Comparison of ENCODE assay signal across 8 mouse cellular contexts in the genomic region with DNA sequence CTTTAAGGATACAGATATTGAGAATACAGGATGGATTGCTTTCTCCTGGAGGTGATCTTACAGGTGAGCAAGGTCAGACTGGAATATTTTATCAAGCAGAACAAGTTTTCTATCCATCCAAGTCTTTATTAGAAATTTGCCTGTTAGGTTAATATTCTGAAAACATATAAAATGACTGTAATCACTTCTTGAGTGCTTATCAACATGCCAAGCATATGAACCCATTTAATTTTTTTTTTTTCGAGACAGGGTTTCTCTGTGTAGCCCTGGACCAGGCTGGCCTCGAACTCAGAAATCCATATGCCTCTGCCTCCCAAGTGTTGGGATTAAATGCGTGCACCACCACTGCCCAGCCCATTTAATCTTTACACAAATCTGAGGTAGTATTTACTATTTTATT. TPM values are rescaled to one million over a fixed set of nuclear protein-coding genes. Genes with fewer than 3 reads are reported as not detected.
DNase-seq lines count a peak whose midpoint lies in the region; ATAC-seq and TF ChIP-seq lines count a peak whose summit lies in the region.

No protein-coding gene starts in this region.

- H3K27ac ChIP-seq in heart, embryonic 11.5 days (ENCODE audit: low read depth, low read length): peak overlapping the region; percentile 82; the same call in 1 of the 2 replicates
- H3K27ac ChIP-seq in midbrain, embryonic 12.5 days (replicated peaks): peak overlapping the region; percentile 83
- H3K27ac ChIP-seq in midbrain, postnatal 0 days (ENCODE audit: low read depth, low read length): no peak overlapping the region
- H3K27ac ChIP-seq in limb, embryonic 11.5 days (replicated peaks; ENCODE audit: low read depth, low read length): peak overlapping the region; percentile 96
- peak overlapping the region; percentile 87 for H3K27ac ChIP-seq in stomach, embryonic 14.5 days (ENCODE audit: low read length)

- peaks cover 14% of the 10 kb centered on the region for H3K4me1 ChIP-seq in heart, embryonic 11.5 days (ENCODE audit: control insufficient read depth, insufficient read depth, low read length)
- H3K4me1 ChIP-seq in midbrain, embryonic 12.5 days: peaks cover 32% of the 10 kb centered on the region
- peaks cover 11% of the 10 kb centered on the region for H3K4me1 ChIP-seq in midbrain, postnatal 0 days (ENCODE audit: insufficient read depth, low read length)
- H3K4me1 ChIP-seq in limb, embryonic 11.5 days (ENCODE audit: control insufficient read depth, insufficient read depth, low read length): peaks cover 7% of the 10 kb centered on the region
- H3K4me1 ChIP-seq in stomach, embryonic 14.5 days (ENCODE audit: control insufficient read depth, insufficient read depth, low read length): peaks cover 7% of the 10 kb centered on the region; the same call in 1 of the 2 replicates

- WGBS in heart, embryonic 11.5 days (ENCODE audit: insufficient replicate concordance): 68% methylated on average over 3 of the region's 3 CpGs
- 53% methylated on average over 3 of the region's 3 CpGs for WGBS in midbrain, embryonic 12.5 days
- 58% methylated on average over 3 of the region's 3 CpGs for WGBS in midbrain, postnatal 0 days
- WGBS in limb, embryonic 11.5 days: 65% methylated on average over 3 of the region's 3 CpGs
- WGBS in stomach, embryonic 14.5 days: 58% methylated on average over 3 of the region's 3 CpGs

- no peaks in the 10 kb centered on the region for H3K27me3 ChIP-seq in heart, embryonic 11.5 days (ENCODE audit: control insufficient read depth, insufficient read depth, low read length)
- H3K27me3 ChIP-seq in midbrain, embryonic 12.5 days: no peaks in the 10 kb centered on the region
- no peaks in the 10 kb centered on the region for H3K27me3 ChIP-seq in midbrain, postnatal 0 days (ENCODE audit: insufficient read depth, low read length)
- no peaks in the 10 kb centered on the region for H3K27me3 ChIP-seq in limb, embryonic 11.5 days (ENCODE audit: control insufficient read depth, insufficient read depth, low read length)
- no peaks in the 10 kb centered on the region for H3K27me3 ChIP-seq in stomach, embryonic 14.5 days (ENCODE audit: control insufficient read depth, insufficient read depth, low read length)

- no peaks in the 10 kb centered on the region for H3K36me3 ChIP-seq in heart, embryonic 11.5 days (ENCODE audit: control insufficient read depth, insufficient read depth, low read length)
- no peaks in the 10 kb centered on the region for H3K36me3 ChIP-seq in midbrain, embryonic 12.5 days
- H3K36me3 ChIP-seq in midbrain, postnatal 0 days (ENCODE audit: insufficient read depth, low read length): no peaks in the 10 kb centered on the region
- H3K36me3 ChIP-seq in limb, embryonic 11.5 days (ENCODE audit: control insufficient read depth, insufficient read depth, low read length): no peaks in the 10 kb centered on the region
- H3K36me3 ChIP-seq in stomach, embryonic 14.5 days (ENCODE audit: control insufficient read depth, insufficient read depth, low read length): no peaks in the 10 kb centered on the region

- H3K9me3 ChIP-seq in heart, embryonic 11.5 days (replicated peaks; ENCODE audit: control insufficient read depth, low read length): no peaks in the 10 kb centered on the region
- H3K9me3 ChIP-seq in midbrain, embryonic 12.5 days: no peaks in the 10 kb centered on the region
- no peaks in the 10 kb centered on the region for H3K9me3 ChIP-seq in midbrain, postnatal 0 days (ENCODE audit: low read length)
- H3K9me3 ChIP-seq in limb, embryonic 11.5 days (ENCODE audit: control insufficient read depth, low read length): no peaks in the 10 kb centered on the region
- H3K9me3 ChIP-seq in stomach, embryonic 14.5 days (ENCODE audit: control insufficient read depth, low read depth, low read length): no peaks in the 10 kb centered on the region

- no peak for TF ChIP-seq CTCF in midbrain, postnatal 0 days (IDR thresholded peaks at IDR 0.05)

- H3K4me3 ChIP-seq in heart, embryonic 11.5 days (ENCODE audit: low read depth, low read length): peak overlapping the region; percentile 43
- H3K4me3 ChIP-seq in midbrain, embryonic 12.5 days: 0 out of 2 replicates have a peak overlapping the region, but pooled peaks have one; percentile 38
- no peak overlapping the region for H3K4me3 ChIP-seq in midbrain, postnatal 0 days (ENCODE audit: low read depth, low read length)
- peak overlapping the region; percentile 37; the same call in 1 of the 2 replicates for H3K4me3 ChIP-seq in limb, embryonic 11.5 days (ENCODE audit: low read depth, low read length)
- H3K4me3 ChIP-seq in stomach, embryonic 14.5 days (ENCODE audit: low read depth, low read length): peak overlapping the region; percentile 32

- ATAC-seq in heart, embryonic 11.5 days (replicated peaks; ENCODE audit: insufficient number of reproducible peaks, low FRiP score, low TSS enrichment): no peak
- ATAC-seq in midbrain, embryonic 12.5 days (ENCODE audit: low FRiP score, low read depth): no peak
- no peak for ATAC-seq in midbrain, postnatal 0 days (ENCODE audit: low FRiP score)
- ATAC-seq in limb, embryonic 11.5 days (ENCODE audit: insufficient number of reproducible peaks, low FRiP score, low TSS enrichment, low read depth): no peak
- no peak for ATAC-seq in stomach, embryonic 14.5 days (ENCODE audit: insufficient number of reproducible peaks, insufficient read depth, low FRiP score, low read depth)

- no peak overlapping the region; the same call in 1 of the 2 replicates for H3K9ac ChIP-seq in heart, embryonic 11.5 days (ENCODE audit: low read depth, low read length)
- H3K9ac ChIP-seq in midbrain, embryonic 12.5 days (replicated peaks): no peak overlapping the region; the same call in 1 of the 2 replicates
- H3K9ac ChIP-seq in midbrain, postnatal 0 days (replicated peaks; ENCODE audit: low read length, poor library complexity, severe bottlenecking): no peak overlapping the region
- H3K9ac ChIP-seq in limb, embryonic 11.5 days (ENCODE audit: low read length): peak overlapping the region; percentile 79
- peak overlapping the region; percentile 28 for H3K9ac ChIP-seq in stomach, embryonic 14.5 days (replicated peaks; ENCODE audit: low read depth, low read length)

- peak overlapping the region; percentile 65 for H3K4me2 ChIP-seq in heart, embryonic 11.5 days
- peak overlapping the region; percentile 67 for H3K4me2 ChIP-seq in midbrain, embryonic 12.5 days (replicated peaks)
- no peak overlapping the region for H3K4me2 ChIP-seq in midbrain, postnatal 0 days (ENCODE audit: low read depth, low read length, poor library complexity, severe bottlenecking)
- peak overlapping the region; percentile 62 for H3K4me2 ChIP-seq in limb, embryonic 11.5 days (ENCODE audit: low read depth, severe bottlenecking)
- H3K4me2 ChIP-seq in stomach, embryonic 14.5 days (replicated peaks; ENCODE audit: low read depth, low read length): peak overlapping the region; percentile 66

- no peak for DNase-seq in heart, adult 11 months
- DNase-seq in midbrain, postnatal 0 days (ENCODE audit: low spot score): no peak
- no peak for DNase-seq in limb, embryonic 11.5 days (ENCODE audit: low spot score)
- DNase-seq in right cerebral cortex, postnatal 10 days (ENCODE audit: low spot score in 2 of 2): no peak
- no peak for DNase-seq in gastrocnemius, adult 8-10 months (ENCODE audit: low spot score in 2 of 2)

RNA-seq across cellular contexts. Expression of gene Hist1h2bk, which starts 1.3 kb away (rescaled TPM):
- 2.2 and 3.9 TPM in 2 replicates for polyA plus RNA-seq in heart, embryonic 11.5 days (2014; fragmentation: Nextera tagmentation; extraction: Ambion mirVana)
- polyA plus RNA-seq in midbrain, embryonic 12.5 days (2016; fragmentation: Nextera tagmentation; extraction: Ambion mirVana): 7.2 and 8.1 TPM in 2 replicates
- total RNA-seq in midbrain, postnatal 0 days (2014; rRNA removed): 112 and 321 TPM in 2 replicates
- not detected in 2 replicates for polyA plus RNA-seq in midbrain, postnatal 0 days (2015; fragmentation: Nextera tagmentation; extraction: Ambion mirVana)
- polyA plus RNA-seq in limb, embryonic 11.5 days (2014; fragmentation: Nextera tagmentation; extraction: Ambion mirVana): 13.8 and 14.0 TPM in 2 replicates
- polyA plus RNA-seq in stomach, embryonic 14.5 days (2014; fragmentation: Nextera tagmentation; extraction: Ambion mirVana): 7.0 and 7.5 TPM in 2 replicates
- 1 to 10 TPM in 1 of 4 experiments, under 1 TPM in 1, not detected in 2; 0.75 to 7.0 TPM for total RNA-seq in gastrocnemius, adult 8-10 months (2022)

RNA-seq across cellular contexts. Expression of gene Hist1h2ah, which starts 1.6 kb away (rescaled TPM):
- 10.1 TPM in 1 of 2 replicates, not detected in the other for polyA plus RNA-seq in heart, embryonic 11.5 days (2014; fragmentation: Nextera tagmentation; extraction: Ambion mirVana)
- 10.1 and 11.3 TPM in 2 replicates for polyA plus RNA-seq in midbrain, embryonic 12.5 days (2016; fragmentation: Nextera tagmentation; extraction: Ambion mirVana)
- 4.5 and 62.6 TPM in 2 replicates for total RNA-seq in midbrain, postnatal 0 days (2014; rRNA removed)
- 6.9 TPM in 1 of 2 replicates, not detected in the other for polyA plus RNA-seq in midbrain, postnatal 0 days (2015; fragmentation: Nextera tagmentation; extraction: Ambion mirVana)
- polyA plus RNA-seq in limb, embryonic 11.5 days (2014; fragmentation: Nextera tagmentation; extraction: Ambion mirVana): 5.5 and 22.0 TPM in 2 replicates
- polyA plus RNA-seq in stomach, embryonic 14.5 days (2014; fragmentation: Nextera tagmentation; extraction: Ambion mirVana): 10.3 and 12.7 TPM in 2 replicates
- total RNA-seq in gastrocnemius, adult 8-10 months (2022): 1 to 10 TPM in 3 of 4 experiments, not detected in 1; 3.0 to 6.5 (median 5.3) TPM

RNA-seq across cellular contexts. Expression of gene Hist1h4i, which starts 4.2 kb away (rescaled TPM):
- polyA plus RNA-seq in heart, embryonic 11.5 days (2014; fragmentation: Nextera tagmentation; extraction: Ambion mirVana): 12.1 and 15.7 TPM in 2 replicates
- 34.4 and 38.6 TPM in 2 replicates for polyA plus RNA-seq in midbrain, embryonic 12.5 days (2016; fragmentation: Nextera tagmentation; extraction: Ambion mirVana)
- 10.0 and 19.2 TPM in 2 replicates for total RNA-seq in midbrain, postnatal 0 days (2014; rRNA removed)
- polyA plus RNA-seq in midbrain, postnatal 0 days (2015; fragmentation: Nextera tagmentation; extraction: Ambion mirVana): 2.2 and 2.5 TPM in 2 replicates
- polyA plus RNA-seq in limb, embryonic 11.5 days (2014; fragmentation: Nextera tagmentation; extraction: Ambion mirVana): 29.4 and 30.2 TPM in 2 replicates
- polyA plus RNA-seq in stomach, embryonic 14.5 days (2014; fragmentation: Nextera tagmentation; extraction: Ambion mirVana): 19.1 and 22.4 TPM in 2 replicates
- 10 to 100 TPM; 28.5 to 37.8 (median 35.7) TPM for total RNA-seq in gastrocnemius, adult 8-10 months (2022)

RNA-seq across cellular contexts. Expression of gene Hist1h2ag, which starts 5.8 kb away (rescaled TPM):
- 12.3 and 19.7 TPM in 2 replicates for polyA plus RNA-seq in heart, embryonic 11.5 days (2014; fragmentation: Nextera tagmentation; extraction: Ambion mirVana)
- polyA plus RNA-seq in midbrain, embryonic 12.5 days (2016; fragmentation: Nextera tagmentation; extraction: Ambion mirVana): 62.2 and 69.7 TPM in 2 replicates
- total RNA-seq in midbrain, postnatal 0 days (2014; rRNA removed): 84.2 and 252 TPM in 2 replicates
- polyA plus RNA-seq in midbrain, postnatal 0 days (2015; fragmentation: Nextera tagmentation; extraction: Ambion mirVana): 2.5 TPM in 1 of 2 replicates, not detected in the other
- polyA plus RNA-seq in limb, embryonic 11.5 days (2014; fragmentation: Nextera tagmentation; extraction: Ambion mirVana): 75.3 and 79.2 TPM in 2 replicates
- polyA plus RNA-seq in stomach, embryonic 14.5 days (2014; fragmentation: Nextera tagmentation; extraction: Ambion mirVana): 43.8 and 54.9 TPM in 2 replicates
- 1 to 10 TPM in 3 of 4 experiments, not detected in 1; 2.3 to 4.2 (median 2.6) TPM for total RNA-seq in gastrocnemius, adult 8-10 months (2022)

RNA-seq across cellular contexts. Expression of gene Hist1h2bj, which starts 6.0 kb away (rescaled TPM):
- polyA plus RNA-seq in heart, embryonic 11.5 days (2014; fragmentation: Nextera tagmentation; extraction: Ambion mirVana): 2.7 and 7.5 TPM in 2 replicates
- polyA plus RNA-seq in midbrain, embryonic 12.5 days (2016; fragmentation: Nextera tagmentation; extraction: Ambion mirVana): 13.1 and 15.4 TPM in 2 replicates
- 161 and 335 TPM in 2 replicates for total RNA-seq in midbrain, postnatal 0 days (2014; rRNA removed)
- 2.7 and 3.2 TPM in 2 replicates for polyA plus RNA-seq in midbrain, postnatal 0 days (2015; fragmentation: Nextera tagmentation; extraction: Ambion mirVana)
- 18.9 and 19.9 TPM in 2 replicates for polyA plus RNA-seq in limb, embryonic 11.5 days (2014; fragmentation: Nextera tagmentation; extraction: Ambion mirVana)
- 8.6 and 12.4 TPM in 2 replicates for polyA plus RNA-seq in stomach, embryonic 14.5 days (2014; fragmentation: Nextera tagmentation; extraction: Ambion mirVana)
- 1 to 10 TPM in 2 of 4 experiments, under 1 TPM in 2; 0.75 to 2.9 (median 1.3) TPM for total RNA-seq in gastrocnemius, adult 8-10 months (2022)

Comparison
In these comparisons a context has a peak if more than half of its experiments do, and no peak if none do; other contexts are left out.
1. H3K9ac ChIP-seq: peak in limb, embryonic 11.5 days (single experiment) and stomach, embryonic 14.5 days (single experiment); none in heart, embryonic 11.5 days (single experiment), midbrain, embryonic 12.5 days (single experiment) and midbrain, postnatal 0 days (single experiment).